Mouse (Mus musculus) heart, embryonic 16.5 days (tissue): Measurements from ENCODE around the gene Ripor1. TPM values are rescaled to one million over a fixed set of nuclear protein-coding genes. Genes with fewer than 3 reads are reported as not detected.

ENCODE experiments used
- ATAC-seq: fragments of 200-750 bp; cut with Nextera tagmentation; replicated peaks from 2 replicates; pipeline ENCODE4 v1.8.0; 2017; ENCODE audit warnings: moderate number of reproducible peaks; ENCODE audit not compliant: insufficient read depth, low FRiP score; ENCODE audit errors: extremely low read depth
- H3K27ac ChIP-seq: fragments of 300-500 bp; sonication (generic); 2 replicates; pipeline ENCODE4 v1.5.1; 2014; ENCODE audit warnings: mild to moderate bottlenecking, low read length, control low read depth, moderate library complexity
- H3K27me3 ChIP-seq: fragments of 300-500 bp; sonication (generic); 2 replicates; pipeline ENCODE4 v1.6.1; 2014; ENCODE audit warnings: low read length, mixed read lengths; ENCODE audit not compliant: control insufficient read depth, insufficient read depth
- H3K36me3 ChIP-seq: fragments of 300-500 bp; sonication (generic); 2 replicates; pipeline ENCODE4 v1.6.1; 2014; ENCODE audit not compliant: control insufficient read depth, insufficient read depth
- H3K4me1 ChIP-seq: fragments of 300-500 bp; sonication (generic); 2 replicates; pipeline ENCODE4 v1.6.1; 2014; ENCODE audit warnings: low read length, mixed read lengths; ENCODE audit not compliant: control insufficient read depth, insufficient read depth
- H3K4me2 ChIP-seq: fragments of 300-500 bp; sonication (generic); 2 replicates; pipeline ENCODE4 v1.6.1; 2014; ENCODE audit warnings: low read depth, mild to moderate bottlenecking, control low read depth, low read length
- H3K4me3 ChIP-seq: fragments of 300-500 bp; sonication (generic); 2 replicates; pipeline ENCODE4 v1.5.1; 2014; ENCODE audit warnings: mild to moderate bottlenecking, control low read depth, low read length
- H3K9ac ChIP-seq: fragments of 300-500 bp; sonication (generic); 2 replicates; pipeline ENCODE4 v1.6.1; 2014; ENCODE audit warnings: low read length, control low read depth
- H3K9me3 ChIP-seq: fragments of 300-500 bp; sonication (generic); replicated peaks from 2 replicates; pipeline ENCODE4 v1.6.1; 2016; ENCODE audit warnings: low read length; ENCODE audit not compliant: control insufficient read depth
- WGBS: fragments of 180-500 bp; shearing (Covaris S2); extraction: QIAGEN DNeasy Blood & Tissue Kit; methylation state at CpG from one replicate; pipeline ENCODE4 v1.1.7; 2014; 5-methylcytosine and 5-hydroxymethylcytosine counted together
- microRNA counts: library from miRNA; unstranded; fragments of <30 nt; microRNA quantifications from one replicate; lab custom pipeline; 2016
- microRNA-seq: library from miRNA; unstranded; fragments of <30 nt; microRNA quantifications from one replicate; pipeline ENCODE4, GENCODE M21; 2017
- polyA plus RNA-seq: library from polyadenylated mRNA; unstranded; fragments of >200 nt; fragmentation: Nextera tagmentation; extraction: Ambion mirVana; gene quantifications from 2 replicates; pipeline ENCODE4 v1.2.1, GENCODE M21; 2015

Gene Ripor1
- polyA plus RNA-seq, 1 experiment from 2014 or later: 36.2 TPM

- H3K36me3 ChIP-seq: peaks cover 14% of the 10 kb centered on the region
- no peaks in the 10 kb centered on the region for H3K27me3 ChIP-seq
- H3K4me1 ChIP-seq: no peaks in the 10 kb centered on the region
- H3K9ac ChIP-seq: no peak overlapping the region
- no peak for ATAC-seq
- H3K4me3 ChIP-seq: no peak overlapping the region
- no peak overlapping the region for H3K27ac ChIP-seq
- no peak overlapping the region for H3K4me2 ChIP-seq
- no peaks in the 10 kb centered on the region for H3K9me3 ChIP-seq
Observed at GRCm38 (mm10) chr8:105657641-105658040, 52.6 kb downstream of the Ripor1 start.

- Histone ChIP-seq H3K27ac (no peak overlapping the region), H3K9me3 (no peaks in the 10 kb centered on the region), H3K4me2 (no peak overlapping the region), H3K9ac (no peak overlapping the region), H3K36me3 (peaks cover 18% of the 10 kb centered on the region), H3K4me3 (no peak overlapping the region), H3K4me1 (no peaks in the 10 kb centered on the region), H3K27me3 (no peaks in the 10 kb centered on the region)
- WGBS: 64% methylated on average over 3 of the region's 3 CpGs
- no peak for ATAC-seq
Observed at GRCm38 (mm10) chr8:105661167-105661566, 56.1 kb downstream of the Ripor1 start.

MicroRNAs encoded within 50 kb of the gene (microRNA counts, 519-probe panel; counts per million panel counts)
- 2,512 counts per million, percentile 60 among the panel's probes with 10 or more counts for microRNA mmu-miR-1966 (lab: Ali Mortazavi, UCI)

Small RNA genes within 50 kb of the gene (microRNA-seq; reads per million reads assigned to microRNA genes)
- not detected for gene Mir1966

Other genes starting within 250 kb of the Ripor1 start
- gene Plekhg4, start 232.0 kb upstream of the Ripor1 start, polyA plus RNA-seq: 0.18 and 0.21 TPM in 2 replicates
- 0.07 TPM in 1 of 2 replicates, not detected in the other for gene Kctd19, start 191.8 kb upstream of the Ripor1 start, polyA plus RNA-seq
- 0.37 and 0.54 TPM in 2 replicates for gene Lrrc36, start 191.7 kb upstream of the Ripor1 start, polyA plus RNA-seq
- gene Tppp3, start 133.7 kb upstream of the Ripor1 start, polyA plus RNA-seq: 38.7 and 40.0 TPM in 2 replicates
- 26.3 and 31.3 TPM in 2 replicates for gene Zdhhc1, start 108.4 kb upstream of the Ripor1 start, polyA plus RNA-seq
- 0.24 and 0.25 TPM in 2 replicates for gene Hsd11b2, start 86.5 kb upstream of the Ripor1 start, polyA plus RNA-seq
- 62.4 and 63.7 TPM in 2 replicates for gene Atp6v0d1, start 39.2 kb upstream of the Ripor1 start, polyA plus RNA-seq
- gene Ctcf, start 31.3 kb downstream of the Ripor1 start, polyA plus RNA-seq: 72.1 and 80.0 TPM in 2 replicates
- gene Agrp, start 32.1 kb downstream of the Ripor1 start, polyA plus RNA-seq: 0.71 TPM in 1 of 2 replicates, not detected in the other
- gene Carmil2, start 81.0 kb downstream of the Ripor1 start, polyA plus RNA-seq: 1.4 and 3.0 TPM in 2 replicates
- gene Acd, start 95.8 kb downstream of the Ripor1 start, polyA plus RNA-seq: 36.4 and 41.7 TPM in 2 replicates
- 13.6 and 17.5 TPM in 2 replicates for gene Pard6a, start 95.9 kb downstream of the Ripor1 start, polyA plus RNA-seq
- 0.16 TPM in 1 of 2 replicates, not detected in the other for gene 4933405L10Rik, start 102.4 kb downstream of the Ripor1 start, polyA plus RNA-seq
- 13.1 and 13.6 TPM in 2 replicates for gene Enkd1, start 103.0 kb downstream of the Ripor1 start, polyA plus RNA-seq
- 7.5 and 12.0 TPM in 2 replicates for gene Gfod2, start 153.4 kb downstream of the Ripor1 start, polyA plus RNA-seq
- gene Ranbp10, start 222.1 kb downstream of the Ripor1 start, polyA plus RNA-seq: 8.3 and 9.2 TPM in 2 replicates
- 0.43 and 0.64 TPM in 2 replicates for gene Tsnaxip1, start 222.5 kb downstream of the Ripor1 start, polyA plus RNA-seq
- 34.0 and 35.6 TPM in 2 replicates for gene Cenpt, start 248.0 kb downstream of the Ripor1 start, polyA plus RNA-seq
- 49.0 and 50.9 TPM in 2 replicates for gene Thap11, start 249.9 kb downstream of the Ripor1 start, polyA plus RNA-seq